Mouse (Mus musculus): Measurements from ENCODE around the gene Lck. TPM values are rescaled to one million over a fixed set of nuclear protein-coding genes. Genes with fewer than 3 reads are reported as not detected.
A peak's percentile ranks its signal among the peaks of the same experiment; 100 is the strongest.

Lck gene
- total RNA-seq, 1 experiment from 2014 or later = 167 TPM

GRCm38 (mm10) chr4:129588865-129589264 is 15.4 kb upstream of the Lck start:
- ATAC-seq (replicated peaks; ENCODE audit: insufficient number of reproducible peaks, low FRiP score, low TSS enrichment, poor library complexity, severe bottlenecking) = no peak

GRCm38 (mm10) chr4:129586943-129587342 is 13.5 kb upstream of the Lck start:
- no peak for ATAC-seq (replicated peaks; ENCODE audit: insufficient number of reproducible peaks, low FRiP score, low TSS enrichment, poor library complexity, severe bottlenecking)

- ATAC-seq (replicated peaks; ENCODE audit: insufficient number of reproducible peaks, low FRiP score, low TSS enrichment, poor library complexity, severe bottlenecking) = no peak
These were observed 12.3 kb upstream of the Lck start for GRCm38 (mm10) chr4:129585773-129586172.

- ATAC-seq (replicated peaks; ENCODE audit: insufficient number of reproducible peaks, low FRiP score, low TSS enrichment, poor library complexity, severe bottlenecking) = peak; percentile 86
These were observed 11.6 kb upstream of the Lck start for GRCm38 (mm10) chr4:129584884-129585608.

GRCm38 (mm10) chr4:129584370-129584769 is 10.9 kb upstream of the Lck start:
- no peak for ATAC-seq (replicated peaks; ENCODE audit: insufficient number of reproducible peaks, low FRiP score, low TSS enrichment, poor library complexity, severe bottlenecking)

- no peak for ATAC-seq (replicated peaks; ENCODE audit: insufficient number of reproducible peaks, low FRiP score, low TSS enrichment, poor library complexity, severe bottlenecking)
These were observed 8.8 kb upstream of the Lck start for GRCm38 (mm10) chr4:129582251-129582650.

GRCm38 (mm10) chr4:129580347-129580746 is 6.9 kb upstream of the Lck start:
- no peak for ATAC-seq (replicated peaks; ENCODE audit: insufficient number of reproducible peaks, low FRiP score, low TSS enrichment, poor library complexity, severe bottlenecking)

- ATAC-seq (replicated peaks; ENCODE audit: insufficient number of reproducible peaks, low FRiP score, low TSS enrichment, poor library complexity, severe bottlenecking) = no peak
These were observed 5.0 kb upstream of the Lck start, which contains the start of gene Fam167b for GRCm38 (mm10) chr4:129578466-129578865. Gene Fam167b (minus strand): TSS chr4:129578549.

- ATAC-seq (replicated peaks; ENCODE audit: insufficient number of reproducible peaks, low FRiP score, low TSS enrichment, poor library complexity, severe bottlenecking) = no peak
These were observed 4.2 kb upstream of the Lck start for GRCm38 (mm10) chr4:129577688-129578087.

- peak; percentile 44; the same call in 1 of the 2 replicates for ATAC-seq (replicated peaks; ENCODE audit: insufficient number of reproducible peaks, low FRiP score, low TSS enrichment, poor library complexity, severe bottlenecking)
These were observed 3.5 kb upstream of the Lck start for GRCm38 (mm10) chr4:129576863-129577491.

GRCm38 (mm10) chr4:129575171-129575844 is 1.9 kb upstream of the Lck start:
- peak; percentile 78 for ATAC-seq (replicated peaks; ENCODE audit: insufficient number of reproducible peaks, low FRiP score, low TSS enrichment, poor library complexity, severe bottlenecking)

- ATAC-seq (replicated peaks; ENCODE audit: insufficient number of reproducible peaks, low FRiP score, low TSS enrichment, poor library complexity, severe bottlenecking) = no peak
These were observed 409 bp downstream of the Lck start for GRCm38 (mm10) chr4:129573093-129573370.

- ATAC-seq (replicated peaks; ENCODE audit: insufficient number of reproducible peaks, low FRiP score, low TSS enrichment, poor library complexity, severe bottlenecking) = no peak
These were observed 977 bp downstream of the Lck start for GRCm38 (mm10) chr4:129572236-129573092.

- ATAC-seq (replicated peaks; ENCODE audit: insufficient number of reproducible peaks, low FRiP score, low TSS enrichment, poor library complexity, severe bottlenecking) = no peak
These were observed 1.8 kb downstream of the Lck start for GRCm38 (mm10) chr4:129571551-129572084.

- ATAC-seq (replicated peaks; ENCODE audit: insufficient number of reproducible peaks, low FRiP score, low TSS enrichment, poor library complexity, severe bottlenecking) = no peak
These were observed 3.4 kb downstream of the Lck start for GRCm38 (mm10) chr4:129570028-129570427.

GRCm38 (mm10) chr4:129568366-129568765 is 5.1 kb downstream of the Lck start:
- ATAC-seq (replicated peaks; ENCODE audit: insufficient number of reproducible peaks, low FRiP score, low TSS enrichment, poor library complexity, severe bottlenecking) = no peak

GRCm38 (mm10) chr4:129565139-129565538 is 8.3 kb downstream of the Lck start:
- ATAC-seq (replicated peaks; ENCODE audit: insufficient number of reproducible peaks, low FRiP score, low TSS enrichment, poor library complexity, severe bottlenecking) = no peak

- ATAC-seq (replicated peaks; ENCODE audit: insufficient number of reproducible peaks, low FRiP score, low TSS enrichment, poor library complexity, severe bottlenecking) = no peak
These were observed 9.7 kb downstream of the Lck start for GRCm38 (mm10) chr4:129563718-129564117.

- no peak for ATAC-seq (replicated peaks; ENCODE audit: insufficient number of reproducible peaks, low FRiP score, low TSS enrichment, poor library complexity, severe bottlenecking)
These were observed 12.3 kb downstream of the Lck start for GRCm38 (mm10) chr4:129561184-129561583.
